Mouse (Mus musculus) lung, postnatal 25 days (tissue): ENCODE data around the gene Lactb.
A peak's percentile ranks its signal among the peaks of the same experiment; 100 is the strongest.
"Not testable (repeated sequence)": the region's sequence is repeated elsewhere in the genome, so short reads cannot be mapped to it uniquely, and the experiment has no call there.

Source experiments
- DNase-seq: peaks from one replicate; pipeline ENCODE4 v3.0.0; 2022; ENCODE audit warnings: low spot score

Lactb gene

GRCm38 (mm10) chr9:66920488-66921279 is 54.6 kb downstream of the Lactb start:
- DNase-seq: no peak

- DNase-seq: no peak
These were observed 55.3 kb downstream of the Lactb start for GRCm38 (mm10) chr9:66919981-66920380.

- DNase-seq: peak; percentile 96
These were observed 55.8 kb downstream of the Lactb start, which contains the start of gene Rab8b for GRCm38 (mm10) chr9:66919382-66919971. Rab8b (minus strand) TSS chr9:66919687.

GRCm38 (mm10) chr9:66918672-66919330 is 56.5 kb downstream of the Lactb start:
- no peak for DNase-seq

DNA sequence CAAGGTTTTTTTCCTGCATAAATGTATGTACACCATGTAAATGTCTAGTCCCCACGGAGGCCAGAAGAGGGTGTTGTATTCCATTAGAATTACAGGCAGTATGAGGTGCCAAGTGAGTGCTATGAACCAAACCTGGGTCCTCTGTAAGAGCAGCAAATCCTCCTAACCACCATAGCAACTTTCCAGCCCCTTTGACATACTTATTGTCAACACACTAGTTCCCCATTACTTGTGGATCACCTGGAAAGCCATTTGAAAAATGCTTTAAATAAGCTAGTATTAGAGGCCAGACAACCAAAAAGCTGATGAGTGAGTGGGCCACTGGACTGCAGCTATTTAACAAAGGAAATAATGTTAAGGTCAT is 57.4 kb downstream of the Lactb start:
- DNase-seq: no peak

- no peak for DNase-seq
These were observed 57.9 kb downstream of the Lactb start for GRCm38 (mm10) chr9:66917216-66917891.

GRCm38 (mm10) chr9:66915869-66916785 is 59.2 kb downstream of the Lactb start:
- no peak for DNase-seq

DNA sequence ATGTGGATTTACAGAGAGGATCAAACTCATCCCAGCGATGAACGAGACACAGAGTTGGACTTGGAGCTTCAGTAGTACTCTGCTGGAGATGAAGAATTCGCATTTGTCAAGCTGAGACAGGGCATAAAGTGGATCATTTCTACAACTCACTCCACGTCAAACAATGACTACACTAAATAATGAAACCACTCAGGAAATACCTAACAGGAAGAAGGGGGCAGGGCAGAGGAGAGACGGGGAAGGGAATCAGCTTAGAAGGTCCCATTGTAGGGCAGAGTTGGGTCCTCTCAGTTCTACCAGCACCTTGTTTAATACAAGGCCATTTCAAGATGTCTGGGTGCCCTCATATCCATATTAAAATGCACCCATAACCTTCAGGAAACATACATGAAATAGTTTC is 59.9 kb downstream of the Lactb start:
- peak; percentile 48 for DNase-seq

DNA sequence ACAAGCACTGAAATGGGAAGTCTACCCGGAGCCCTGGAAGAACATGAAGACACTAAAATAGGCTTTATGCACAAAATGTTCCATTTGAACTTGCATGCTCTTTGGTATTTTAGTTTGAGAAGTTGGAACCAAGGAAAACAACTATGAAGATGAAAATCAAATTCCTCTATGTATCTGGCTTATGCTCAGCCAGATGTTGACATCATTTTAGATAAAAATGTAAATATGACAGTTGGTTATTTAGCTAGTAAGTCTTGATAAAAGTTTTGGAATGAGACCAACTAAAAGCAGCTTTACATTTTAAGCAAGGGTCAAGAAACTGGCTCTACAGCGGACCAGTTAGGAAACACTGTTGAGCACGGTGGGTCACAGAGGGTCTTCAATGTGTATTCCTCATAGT is 60.7 kb downstream of the Lactb start:
- no peak for DNase-seq

DNA sequence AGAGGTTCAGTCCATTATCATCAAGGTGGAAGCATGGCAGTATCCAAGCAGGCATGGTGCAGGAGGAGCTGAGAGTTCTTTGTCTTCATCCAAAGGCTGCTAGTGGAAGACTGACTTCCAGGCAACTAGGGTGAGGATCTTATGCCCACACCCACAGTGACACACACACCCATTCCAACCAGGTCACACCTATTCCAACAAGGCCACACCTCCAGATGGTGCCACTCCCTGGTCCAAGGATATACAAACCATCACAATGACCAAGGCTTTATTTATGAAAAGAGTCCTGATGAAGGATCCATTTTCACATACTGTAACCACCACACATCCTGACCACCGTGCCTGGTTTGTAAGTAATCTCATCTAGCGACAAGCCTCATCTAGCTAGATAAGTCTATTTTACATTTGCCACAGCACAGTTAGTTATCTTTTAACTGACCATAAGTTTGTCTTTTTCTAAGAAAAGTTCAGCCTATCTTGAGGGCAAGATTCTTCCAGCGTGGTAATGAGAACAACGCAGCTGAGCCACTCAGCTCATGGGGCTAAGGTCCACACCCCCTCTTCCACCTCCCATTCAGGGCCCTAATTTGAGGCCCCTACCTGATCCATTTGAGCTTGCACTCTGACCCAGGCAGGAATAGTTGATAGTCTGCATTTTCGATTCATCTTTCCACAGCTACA is 61.9 kb downstream of the Lactb start:
- not testable (repeated sequence) for DNase-seq

GRCm38 (mm10) chr9:66912304-66912703 is 63.0 kb downstream of the Lactb start:
- DNase-seq: no peak

GRCm38 (mm10) chr9:66910677-66911076 is 64.6 kb downstream of the Lactb start:
- DNase-seq: no peak

DNA sequence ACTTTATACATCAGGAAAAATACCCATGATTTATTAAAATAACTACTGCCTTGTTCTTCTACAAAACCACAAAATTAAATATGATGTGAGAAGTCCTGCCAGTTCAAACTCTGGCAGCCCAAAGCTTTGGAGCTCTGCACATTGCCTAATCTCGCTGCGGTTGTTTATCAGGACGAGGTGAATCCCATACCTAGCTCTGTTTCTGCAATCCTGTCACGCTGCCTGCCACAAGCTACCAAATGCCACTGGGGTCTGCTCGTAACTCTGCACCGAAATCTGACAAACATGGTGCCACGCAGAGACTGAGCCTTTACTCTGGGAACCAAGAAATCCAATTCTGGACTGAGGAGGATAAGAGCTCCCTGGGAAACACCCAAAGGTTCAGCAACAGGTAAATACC is 65.4 kb downstream of the Lactb start:
- DNase-seq: no peak

- no peak for DNase-seq
These were observed 67.4 kb downstream of the Lactb start for GRCm38 (mm10) chr9:66907746-66908397.

GRCm38 (mm10) chr9:66907126-66907525 is 68.2 kb downstream of the Lactb start:
- no peak for DNase-seq

GRCm38 (mm10) chr9:66905990-66906389 is 69.3 kb downstream of the Lactb start:
- no peak for DNase-seq
